Mouse (Mus musculus) lung, embryonic 16.5 days (tissue): ENCODE measurements at regions not wholly inside any gene's neighbourhood (a gene's known extent, or its start where the extent isn't known, plus 50 kb on each side); places are given as distances from the start of the nearest gene placed in this dataset.
A peak's percentile ranks its signal among the peaks of the same experiment; 100 is the strongest.

ENCODE experiments used
- ATAC-seq: fragments of 200-750 bp; cut with Nextera tagmentation; 2 replicates; pipeline ENCODE4 v1.8.0; 2017; ENCODE audit warnings: low read depth, mild to moderate bottlenecking, moderate library complexity
- H3K27ac ChIP-seq: fragments of 300-500 bp; sonication (generic); 2 replicates; pipeline ENCODE4 v1.5.1; 2014; ENCODE audit warnings: mild to moderate bottlenecking, control low read depth, low read length
- H3K27me3 ChIP-seq: fragments of 300-500 bp; sonication (generic); 2 replicates; pipeline ENCODE4 v1.6.1; 2014; ENCODE audit warnings: low read depth, low read length, mixed read lengths; ENCODE audit not compliant: control insufficient read depth, insufficient read depth
- H3K36me3 ChIP-seq: fragments of 300-500 bp; sonication (generic); 2 replicates; pipeline ENCODE4 v1.6.1; 2014; ENCODE audit warnings: low read length; ENCODE audit not compliant: control insufficient read depth, insufficient read depth
- H3K4me1 ChIP-seq: fragments of 300-500 bp; sonication (generic); replicated peaks from 2 replicates; pipeline ENCODE4 v1.6.1; 2014; ENCODE audit warnings: low read length, mixed read lengths; ENCODE audit not compliant: control insufficient read depth, insufficient read depth
- H3K4me2 ChIP-seq: fragments of 300-500 bp; sonication (generic); 2 replicates; pipeline ENCODE4 v1.6.1; 2014; ENCODE audit warnings: low read depth, low read length, control low read depth
- H3K4me3 ChIP-seq: fragments of 300-500 bp; sonication (generic); 2 replicates; pipeline ENCODE4 v1.5.1; 2014; ENCODE audit warnings: mild to moderate bottlenecking, low read length, control low read depth
- H3K9ac ChIP-seq: fragments of 300-500 bp; sonication (generic); 2 replicates; pipeline ENCODE4 v1.6.1; 2014; ENCODE audit warnings: low read length, control low read depth
- H3K9me3 ChIP-seq: fragments of 300-500 bp; sonication (generic); 2 replicates; pipeline ENCODE4 v1.6.1; 2016; ENCODE audit warnings: low read length; ENCODE audit not compliant: control insufficient read depth
- WGBS: fragments of 180-500 bp; shearing (Covaris S2); extraction: QIAGEN DNeasy Blood & Tissue Kit; methylation state at CpG from one replicate; pipeline ENCODE4 v1.1.7; 2014; 5-methylcytosine and 5-hydroxymethylcytosine counted together

GRCm38 (mm10) chrX:11952193-11952592 is 208.0 kb downstream of the Bcor start:
- 14% methylated on average over 2 of the region's 2 CpGs for WGBS
- ATAC-seq = 0 out of 2 replicates have a peak, but pooled peaks have one; percentile 7

GRCm38 (mm10) chrX:11956194-11956593 is 204.0 kb downstream of the Bcor start:
- WGBS = 78% methylated on average over 3 of the region's 3 CpGs
- Histone ChIP-seq H3K27me3 (no peaks in the 10 kb centered on the region), H3K9me3 (no peaks in the 10 kb centered on the region), H3K4me2 (no peak overlapping the region), H3K36me3 (no peaks in the 10 kb centered on the region), H3K27ac (no peak overlapping the region), H3K4me1 (no peaks in the 10 kb centered on the region), H3K9ac (no peak overlapping the region), H3K4me3 (no peak overlapping the region)
- no peak for ATAC-seq

More at GRCm38 (mm10) chrX:11952193-11952592, 208.0 kb downstream of the Bcor start:
- Histone ChIP-seq H3K4me3 (no peak overlapping the region), H3K9me3 (no peaks in the 10 kb centered on the region), H3K9ac (no peak overlapping the region), H3K27me3 (no peaks in the 10 kb centered on the region; the same call in 1 of the 2 replicates), H3K4me1 (no peaks in the 10 kb centered on the region), H3K4me2 (no peak overlapping the region), H3K36me3 (no peaks in the 10 kb centered on the region), H3K27ac (no peak overlapping the region)

GRCm38 (mm10) chrX:11957011-11957410 is 203.1 kb downstream of the Bcor start:
- no peak for ATAC-seq
- WGBS = 46% methylated on average over 6 of the region's 6 CpGs
- no peak overlapping the region for H3K9ac ChIP-seq

DNA sequence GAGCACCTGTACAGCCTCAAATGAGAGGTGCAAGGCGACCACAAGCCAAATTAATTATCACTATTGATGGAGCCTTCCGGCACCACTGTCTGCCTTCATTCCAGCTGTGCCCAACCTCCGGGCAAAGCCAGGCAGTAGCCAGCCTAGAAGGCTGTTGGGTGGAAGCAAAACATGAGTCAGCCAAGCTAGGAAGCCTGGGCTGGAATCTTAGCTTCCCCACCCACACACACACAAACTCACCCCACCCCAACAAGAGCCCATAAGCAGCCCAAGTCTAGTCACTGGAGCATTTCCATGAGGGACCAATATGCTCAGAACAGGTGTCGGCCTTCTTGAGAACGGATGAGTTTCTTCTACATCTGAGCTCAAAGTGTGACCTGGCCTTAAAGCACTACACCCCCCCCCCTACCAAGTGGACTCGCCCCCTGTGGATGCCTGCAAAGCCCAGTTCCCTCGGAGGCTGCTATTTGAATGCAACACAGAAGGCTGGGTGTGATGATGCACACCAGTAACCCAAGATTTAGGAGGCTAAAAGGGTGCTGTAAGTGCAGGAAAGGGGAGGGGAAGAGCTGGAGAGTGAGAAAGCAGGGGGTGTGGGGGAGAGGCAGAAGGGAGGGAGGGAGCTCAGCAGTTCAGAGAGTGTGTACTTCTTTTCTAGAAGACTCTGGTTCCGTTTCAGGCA is 200.1 kb downstream of the Bcor start:
- Histone ChIP-seq H3K4me2 (no peak overlapping the region), H3K4me1 (no peaks in the 10 kb centered on the region), H3K36me3 (no peaks in the 10 kb centered on the region), H3K9me3 (no peaks in the 10 kb centered on the region), H3K9ac (no peak overlapping the region), H3K4me3 (no peak overlapping the region), H3K27ac (no peak overlapping the region), H3K27me3 (no peaks in the 10 kb centered on the region)
- ATAC-seq = no peak
- 72% methylated on average over 8 of the region's 8 CpGs for WGBS

More at GRCm38 (mm10) chrX:11957011-11957410, 203.1 kb downstream of the Bcor start:
- no peaks in the 10 kb centered on the region for H3K9me3 ChIP-seq
- H3K27ac ChIP-seq = no peak overlapping the region
- H3K36me3 ChIP-seq = no peaks in the 10 kb centered on the region
- H3K27me3 ChIP-seq = no peaks in the 10 kb centered on the region
- H3K4me1 ChIP-seq = no peaks in the 10 kb centered on the region
- H3K4me3 ChIP-seq = no peak overlapping the region
- no peak overlapping the region for H3K4me2 ChIP-seq

- Histone ChIP-seq H3K4me1 (no peaks in the 10 kb centered on the region), H3K36me3 (no peaks in the 10 kb centered on the region), H3K4me2 (no peak overlapping the region), H3K27ac (no peak overlapping the region), H3K9ac (no peak overlapping the region), H3K9me3 (no peaks in the 10 kb centered on the region), H3K27me3 (no peaks in the 10 kb centered on the region), H3K4me3 (no peak overlapping the region)
- 28% methylated on average over 2 of the region's 2 CpGs for WGBS
- no peak for ATAC-seq
Observed at GRCm38 (mm10) chrX:11961350-11961749, 198.8 kb downstream of the Bcor start.

- no peak for ATAC-seq
- H3K27me3 ChIP-seq = no peaks in the 10 kb centered on the region
- no peak overlapping the region for H3K27ac ChIP-seq
- H3K4me3 ChIP-seq = no peak overlapping the region
- WGBS = 64% methylated on average over 3 of the region's 3 CpGs
- no peak overlapping the region for H3K4me2 ChIP-seq
- no peaks in the 10 kb centered on the region for H3K36me3 ChIP-seq
- no peaks in the 10 kb centered on the region for H3K4me1 ChIP-seq
- no peak overlapping the region for H3K9ac ChIP-seq
- no peaks in the 10 kb centered on the region for H3K9me3 ChIP-seq
Observed at GRCm38 (mm10) chrX:11964428-11964827, 195.7 kb downstream of the Bcor start.

- ATAC-seq = no peak
- H3K9me3 ChIP-seq = no peaks in the 10 kb centered on the region
- H3K4me3 ChIP-seq = no peak overlapping the region
- WGBS = 80% methylated on average over 4 of the region's 4 CpGs
- H3K4me1 ChIP-seq = no peaks in the 10 kb centered on the region
- H3K27me3 ChIP-seq = no peaks in the 10 kb centered on the region
- no peaks in the 10 kb centered on the region for H3K36me3 ChIP-seq
- H3K4me2 ChIP-seq = no peak overlapping the region
- H3K27ac ChIP-seq = no peak overlapping the region
- no peak overlapping the region for H3K9ac ChIP-seq
Observed at GRCm38 (mm10) chrX:11978679-11979078, 181.5 kb downstream of the Bcor start.

DNA sequence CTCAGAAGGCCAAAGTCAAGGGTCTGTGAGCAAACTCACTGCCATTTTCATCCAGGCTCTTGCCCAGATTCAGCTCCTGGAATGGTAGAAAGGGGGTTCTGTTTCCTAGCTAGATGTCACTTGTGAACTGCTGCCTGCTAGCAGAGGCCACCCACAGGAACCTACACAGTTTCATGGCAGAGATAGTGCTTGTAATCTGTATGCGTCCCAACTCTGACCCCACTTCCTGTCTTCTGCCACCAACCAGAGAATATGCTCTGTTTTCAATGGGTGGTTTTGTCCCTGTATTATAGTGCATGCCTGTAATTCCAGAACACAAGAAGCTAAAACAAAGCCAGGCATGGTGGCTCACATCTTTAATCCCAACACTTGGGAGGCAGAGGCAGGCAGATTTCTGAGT is 176.9 kb downstream of the Bcor start:
- H3K27ac ChIP-seq = no peak overlapping the region
- WGBS = 60% methylated on average over 1 of the region's 1 CpGs
- H3K36me3 ChIP-seq = no peaks in the 10 kb centered on the region
- H3K4me1 ChIP-seq = no peaks in the 10 kb centered on the region
- H3K4me2 ChIP-seq = no peak overlapping the region
- ATAC-seq = no peak
- H3K4me3 ChIP-seq = no peak overlapping the region
- no peak overlapping the region for H3K9ac ChIP-seq
- no peaks in the 10 kb centered on the region for H3K9me3 ChIP-seq
- no peaks in the 10 kb centered on the region for H3K27me3 ChIP-seq
